Mouse (Mus musculus): Measurements from ENCODE around the gene Crybb1.

Crybb1 gene

DNA sequence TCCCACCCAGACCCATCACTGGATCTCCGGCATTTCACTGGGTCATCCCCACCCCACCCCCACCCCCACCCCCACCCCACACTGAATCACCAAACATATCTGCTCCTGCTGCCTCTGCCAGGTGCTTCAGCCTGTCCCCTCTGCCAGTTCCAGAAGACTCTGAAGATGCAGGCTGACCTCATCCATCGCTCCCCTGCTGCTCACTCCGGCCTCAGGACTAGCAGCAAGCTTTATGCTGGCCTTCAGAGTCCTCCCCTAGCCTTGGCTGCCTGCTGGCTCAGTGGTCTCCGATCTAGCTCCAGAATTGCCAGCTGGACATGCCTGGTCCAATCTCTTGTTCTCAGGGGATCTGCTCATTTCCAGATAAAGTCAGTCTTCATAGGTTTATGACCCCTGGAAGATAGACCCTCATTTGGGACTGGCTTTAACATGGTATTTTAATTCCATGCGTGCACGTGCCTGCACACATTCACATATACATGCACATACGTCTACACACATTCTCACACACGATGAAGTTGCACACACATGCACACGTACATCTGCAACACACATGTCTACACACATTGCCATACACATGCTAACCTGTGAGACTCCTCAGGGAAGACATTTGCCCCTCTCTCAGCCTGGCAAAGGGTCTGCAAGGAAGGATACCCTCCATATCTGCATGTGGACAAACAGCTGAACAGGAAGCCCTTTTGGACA, 17.6 kb upstream of the Crybb1 start:
- DNase-seq, result no peak

DNA sequence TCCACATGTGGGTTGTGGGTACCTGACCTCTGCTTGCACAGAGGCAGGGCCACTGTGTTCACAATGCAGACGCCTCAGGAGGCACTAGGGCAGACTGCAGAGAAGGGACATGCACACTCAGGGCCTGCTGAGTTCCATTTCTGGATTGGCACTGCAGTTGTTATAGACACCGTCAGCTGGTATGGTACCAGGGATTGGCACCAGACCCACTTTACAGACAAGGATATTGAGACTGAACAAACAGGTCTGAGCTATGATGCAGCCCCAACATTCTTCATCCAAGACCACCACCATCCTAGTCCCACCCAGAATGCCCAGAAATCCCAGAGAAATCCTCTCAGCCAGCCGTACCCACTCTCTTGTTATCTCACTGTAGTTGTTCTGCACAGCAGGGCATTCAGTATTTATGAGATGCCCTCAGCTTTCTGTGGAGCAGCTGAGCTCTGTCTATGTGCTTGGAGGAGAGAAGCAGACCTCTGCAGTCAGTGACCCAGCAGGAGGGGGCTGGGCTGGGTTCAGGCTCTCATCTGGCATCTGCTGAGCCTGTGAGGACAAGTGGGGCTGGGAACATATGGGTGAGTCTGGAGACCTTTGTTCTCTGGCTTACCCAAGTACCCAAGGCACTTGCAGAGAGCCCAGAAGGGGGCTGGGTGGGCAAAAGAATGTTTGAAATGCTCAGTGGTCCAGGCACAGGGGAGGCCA, 16.7 kb upstream of the Crybb1 start:
- no peak for DNase-seq

GRCm38 (mm10) chr5:112240761-112241160, 14.9 kb upstream of the Crybb1 start:
- DNase-seq, result peak; percentile 87

DNA sequence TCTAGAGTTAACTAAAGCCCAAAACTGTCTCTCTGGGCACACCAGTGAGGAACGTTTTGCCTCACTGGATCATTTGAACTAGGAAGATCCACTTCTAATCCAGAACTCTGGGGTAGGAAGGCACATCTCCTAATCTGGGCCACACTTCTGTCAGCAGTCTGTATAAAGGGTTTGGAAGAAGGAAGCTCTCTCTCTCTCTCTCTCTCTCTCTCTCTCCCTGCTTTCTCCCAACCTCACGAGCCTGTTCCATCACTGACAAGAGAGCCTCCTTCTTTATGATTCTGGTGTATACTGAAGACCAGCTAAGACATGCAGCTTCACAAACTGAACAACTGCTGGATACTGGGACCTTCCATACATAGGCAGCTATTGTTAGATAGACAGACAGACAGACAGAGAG, 13.8 kb upstream of the Crybb1 start:
- DNase-seq, result no peak

DNA sequence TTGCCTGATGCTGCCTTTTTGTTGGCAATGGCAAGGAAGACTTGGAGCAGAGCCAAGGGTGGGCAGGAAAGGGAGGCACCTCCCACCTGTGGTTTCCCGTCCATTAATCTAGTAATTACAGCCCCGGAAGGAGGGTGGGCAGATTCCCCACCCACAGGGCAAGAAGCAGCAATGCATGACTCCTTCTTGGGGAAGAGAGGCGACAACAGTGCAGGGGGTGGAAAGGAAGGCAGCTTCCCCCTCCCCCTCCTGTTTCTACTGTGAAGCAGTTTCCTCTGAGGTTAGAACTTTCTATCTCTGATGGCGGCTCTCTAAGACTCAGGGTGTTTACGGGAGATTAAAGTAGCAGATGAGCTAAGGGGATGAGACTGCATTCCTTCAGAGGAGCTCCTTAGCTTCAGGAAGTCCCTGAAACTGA, 13.2 kb upstream of the Crybb1 start:
- peak; percentile 76 for DNase-seq

GRCm38 (mm10) chr5:112243041-112243440, 12.6 kb upstream of the Crybb1 start:
- no peak for DNase-seq

GRCm38 (mm10) chr5:112243539-112244274, 11.9 kb upstream of the Crybb1 start:
- peak; percentile 37 for DNase-seq

GRCm38 (mm10) chr5:112244275-112244562, 11.4 kb upstream of the Crybb1 start:
- no peak for DNase-seq

DNA sequence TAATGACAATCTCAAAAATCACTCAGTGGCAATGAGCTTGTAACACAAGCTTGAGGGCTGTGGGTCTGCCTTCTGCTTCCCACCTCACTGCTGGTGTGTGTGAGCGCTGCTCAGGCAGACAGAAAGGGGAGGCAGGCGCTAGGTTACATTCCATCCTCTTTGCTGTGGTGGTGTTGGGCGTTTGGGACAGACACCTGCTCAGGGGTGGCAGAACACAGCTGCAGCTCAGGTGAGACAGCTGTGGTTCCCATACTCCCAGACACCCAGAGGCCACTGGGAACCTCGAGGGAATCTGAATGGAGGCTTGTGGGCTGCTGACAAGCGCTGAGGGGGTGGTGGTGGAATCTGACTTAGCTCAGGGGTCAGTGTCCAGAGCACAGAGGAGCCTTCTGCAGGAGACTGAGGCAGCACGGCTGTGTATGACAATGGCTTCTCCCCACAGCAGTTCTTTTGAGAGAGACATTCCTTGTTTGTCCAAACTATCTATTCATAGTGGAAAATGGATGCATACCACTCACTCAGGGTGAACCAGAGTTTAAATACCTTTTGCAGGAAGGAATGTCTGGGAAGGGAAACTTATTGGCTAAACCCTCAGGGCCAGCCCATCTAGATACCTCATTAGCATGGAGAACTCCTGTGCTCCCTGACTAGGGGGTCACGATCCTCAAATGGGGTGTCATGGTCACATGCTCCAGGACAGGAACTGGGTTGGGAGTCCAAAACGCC, 10.6 kb upstream of the Crybb1 start:
- DNase-seq, result no peak

DNA sequence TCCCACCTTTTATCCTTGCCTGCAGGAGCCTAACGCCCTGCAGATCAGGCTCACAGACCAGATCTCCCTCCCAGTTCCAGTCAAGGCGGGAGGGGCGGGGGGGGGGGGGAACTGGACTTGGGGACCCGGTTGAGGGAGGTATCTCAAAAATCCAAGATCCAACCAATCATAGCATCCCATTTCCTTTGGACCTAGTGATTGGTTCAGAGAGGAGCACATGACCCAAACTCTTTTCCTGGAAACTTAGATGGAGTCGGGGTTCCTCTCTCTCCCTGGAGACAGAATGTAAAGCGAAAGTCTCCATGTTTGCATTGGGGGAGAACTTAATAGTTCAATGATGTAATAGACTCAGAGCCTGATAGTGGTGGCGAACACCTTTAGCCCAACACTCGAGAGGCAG, 8.2 kb upstream of the Crybb1 start:
- no peak for DNase-seq

DNA sequence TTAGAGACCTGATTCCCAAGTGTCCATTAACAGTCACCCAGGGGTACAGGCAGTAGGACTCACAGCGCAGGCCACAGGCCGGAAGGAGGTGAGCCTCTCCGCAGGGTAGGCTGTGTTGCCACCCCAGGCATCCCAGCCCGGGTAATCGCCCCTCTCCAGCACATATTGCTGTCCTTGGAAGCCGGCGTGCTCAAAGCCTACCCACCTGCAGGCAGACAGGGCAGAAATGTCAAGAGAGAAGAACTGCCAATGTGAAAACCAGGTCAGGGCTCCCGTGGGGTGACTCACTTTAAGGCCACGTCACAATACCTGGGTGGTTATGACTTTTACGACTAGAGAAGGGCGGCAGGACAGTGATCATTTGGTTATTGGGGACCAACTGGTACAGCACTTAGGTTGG, 6.5 kb upstream of the Crybb1 start:
- DNase-seq, result no peak

GRCm38 (mm10) chr5:112252400-112252799, 3.2 kb upstream of the Crybb1 start, which contains the start of gene Cryba4:
TSS of gene Cryba4 (minus strand) at chr5:112252518.
- DNase-seq, result no peak

- peak; percentile 50 for DNase-seq
Observed at GRCm38 (mm10) chr5:112253169-112253568, 2.4 kb upstream of the Crybb1 start.

DNA sequence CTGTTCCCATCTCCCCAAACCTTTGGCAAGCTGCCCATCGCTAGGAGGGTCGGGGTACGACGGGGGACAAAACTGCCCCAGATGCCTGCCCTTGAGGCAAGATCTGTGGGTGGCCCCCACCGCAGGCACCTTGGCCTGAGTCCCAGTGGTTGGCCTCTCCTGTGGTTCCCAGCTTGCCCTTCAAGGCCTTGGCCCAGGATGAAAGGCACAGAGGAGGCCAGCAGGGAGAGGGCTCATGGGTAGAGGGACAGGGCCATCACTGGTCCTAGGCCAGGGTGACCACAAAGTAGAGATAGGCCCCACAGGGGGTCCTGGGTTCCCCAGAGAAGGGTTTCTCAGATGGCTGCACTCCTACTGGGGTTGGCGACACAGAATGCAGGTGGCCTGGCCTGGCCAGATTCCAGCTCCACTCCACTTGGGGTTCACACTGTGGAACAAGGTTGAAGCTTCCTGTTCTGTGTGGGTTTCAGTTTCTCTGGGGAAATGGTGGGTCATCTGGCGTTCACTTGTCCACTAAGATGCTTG, 1.3 kb upstream of the Crybb1 start:
- no peak for DNase-seq

- no peak for DNase-seq
Observed at GRCm38 (mm10) chr5:112256457-112256856, 842 bp downstream of the Crybb1 start.

- DNase-seq, result no peak
Observed at GRCm38 (mm10) chr5:112257896-112258295, 2.3 kb downstream of the Crybb1 start.

DNA sequence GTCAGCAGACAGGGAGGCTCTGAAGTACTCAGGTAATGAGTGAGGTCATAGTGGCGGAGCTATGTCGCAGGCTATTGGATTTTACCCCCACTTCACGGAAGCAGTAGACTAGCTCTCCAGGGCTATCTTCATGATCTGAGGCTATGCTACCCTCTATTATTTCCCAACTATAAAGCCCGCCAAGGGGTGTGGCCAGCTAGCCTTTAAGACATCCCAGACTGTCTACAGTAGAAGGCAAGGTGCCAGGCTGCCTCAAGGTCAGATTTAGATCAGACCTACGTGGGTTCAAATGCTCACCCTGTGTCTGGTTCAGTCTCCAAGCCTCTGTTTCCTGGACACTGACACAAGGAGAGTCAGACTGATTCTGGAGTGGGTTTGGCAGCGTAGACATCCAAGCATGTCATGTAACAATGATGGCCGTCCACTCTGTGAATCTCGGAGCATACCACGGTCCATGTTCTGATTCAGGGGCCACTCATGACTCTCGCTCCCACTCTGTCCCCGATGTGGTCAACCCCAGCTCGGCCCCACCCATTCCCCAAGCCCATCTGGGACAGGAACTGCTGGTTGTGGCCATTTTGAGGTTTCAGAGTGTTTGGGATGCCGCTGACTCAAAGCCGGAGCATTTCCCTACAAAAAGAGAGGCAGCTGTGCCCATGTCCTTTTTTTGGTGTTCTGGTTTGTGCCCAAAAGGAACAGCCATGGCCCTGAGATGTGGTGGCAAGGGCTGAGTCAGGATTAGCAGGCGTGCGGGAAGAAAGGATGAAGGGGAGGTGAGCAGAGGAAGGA, 4.4 kb downstream of the Crybb1 start:
- DNase-seq, result no peak

GRCm38 (mm10) chr5:112260818-112261217, 5.2 kb downstream of the Crybb1 start:
- no peak for DNase-seq

DNA sequence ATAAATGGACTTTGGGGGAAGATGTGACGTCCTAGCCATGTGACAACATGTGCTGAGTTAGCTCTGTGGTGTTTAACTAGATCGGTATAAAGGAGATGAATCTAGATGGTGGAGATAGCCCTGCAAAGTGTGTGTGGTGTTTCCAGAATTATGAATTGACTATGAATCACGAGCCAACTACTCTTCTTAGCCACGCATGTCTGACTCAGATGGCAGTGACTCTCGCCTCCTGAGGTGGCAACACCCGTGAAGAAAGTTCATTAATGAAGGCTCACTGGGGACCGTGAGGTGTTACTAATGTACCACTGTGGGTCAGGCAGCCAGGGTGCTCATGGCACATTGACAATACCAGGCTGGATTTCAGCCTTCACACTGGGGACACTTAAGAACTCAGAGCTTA, 8.5 kb downstream of the Crybb1 start:
- no peak for DNase-seq

DNA sequence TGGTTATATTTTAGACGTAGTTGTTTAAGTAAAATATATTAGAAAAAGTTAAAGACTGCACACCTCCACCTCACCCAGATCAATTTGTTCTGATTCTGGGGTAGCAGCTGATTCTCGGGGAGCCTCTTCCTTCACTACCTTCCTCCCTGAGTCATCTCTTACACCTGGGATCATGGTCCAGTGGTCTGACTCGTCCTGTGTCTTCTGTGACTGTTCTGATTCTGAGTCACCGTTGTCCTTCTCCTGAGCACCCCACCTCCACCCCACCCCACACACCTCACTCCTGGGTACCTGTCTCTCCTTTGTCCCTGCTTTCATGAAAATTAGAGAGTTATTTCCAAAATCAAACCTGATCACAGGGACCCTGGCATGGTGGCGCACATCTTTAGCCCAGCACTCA, 9.5 kb downstream of the Crybb1 start:
- DNase-seq, result no peak

DNA sequence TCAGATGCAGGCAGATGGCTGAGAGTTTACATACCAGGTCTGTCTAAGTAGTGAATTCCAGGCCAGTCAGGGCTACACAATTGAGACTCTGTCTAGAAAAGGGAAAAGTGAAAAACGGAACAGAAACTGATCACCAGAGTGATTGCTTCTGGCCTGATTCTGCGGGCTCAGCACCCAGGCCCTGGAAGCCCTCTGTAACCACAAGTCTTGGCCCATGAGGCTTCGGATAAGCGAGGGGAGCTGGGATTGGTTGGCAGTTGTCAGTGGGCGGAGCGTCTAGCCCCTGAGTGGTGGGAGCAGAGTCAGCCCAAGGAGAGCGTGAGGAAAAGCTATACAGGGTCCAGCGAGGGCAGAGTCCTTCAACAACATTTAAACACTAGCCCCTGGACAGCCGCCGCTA, 9.9 kb downstream of the Crybb1 start:
- no peak for DNase-seq
